Mouse (Mus musculus) CH12F3 (cell line): ENCODE results near the gene Antxr1.
"Not testable (repeated sequence)": the region's sequence is repeated elsewhere in the genome, so short reads cannot be mapped to it uniquely, and the experiment has no call there.

Experiments
- in situ Hi-C: fragments of 300-500 bp; cut with MboI; formaldehyde crosslinking; loops from 2 replicates; pipeline ENCODE4 v1.14.3; 2020; ENCODE audit warnings: low sequenced_read_pairs

Gene Antxr1

DNA sequence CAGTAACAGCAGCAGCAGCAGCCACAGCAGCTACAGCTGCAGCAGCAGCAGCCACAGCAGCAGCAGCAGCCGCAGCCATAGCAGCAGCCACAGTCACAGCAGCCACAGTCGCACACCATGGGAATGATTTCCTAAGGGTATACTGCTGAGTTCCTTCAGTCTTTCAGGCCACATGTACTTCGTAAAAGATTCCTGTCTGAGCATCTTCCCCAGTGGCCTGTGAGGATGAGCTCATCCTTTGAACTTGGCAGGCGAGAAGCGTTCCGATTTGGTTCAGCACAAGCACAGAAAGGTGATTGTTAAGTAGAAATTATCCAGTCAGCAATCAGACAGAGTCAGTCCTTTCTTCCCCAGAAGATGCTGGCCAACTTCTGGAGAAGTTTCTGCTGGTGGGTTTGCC, 223.5 kb downstream of the Antxr1 start:
- in situ Hi-C loops: no loop called here

DNA sequence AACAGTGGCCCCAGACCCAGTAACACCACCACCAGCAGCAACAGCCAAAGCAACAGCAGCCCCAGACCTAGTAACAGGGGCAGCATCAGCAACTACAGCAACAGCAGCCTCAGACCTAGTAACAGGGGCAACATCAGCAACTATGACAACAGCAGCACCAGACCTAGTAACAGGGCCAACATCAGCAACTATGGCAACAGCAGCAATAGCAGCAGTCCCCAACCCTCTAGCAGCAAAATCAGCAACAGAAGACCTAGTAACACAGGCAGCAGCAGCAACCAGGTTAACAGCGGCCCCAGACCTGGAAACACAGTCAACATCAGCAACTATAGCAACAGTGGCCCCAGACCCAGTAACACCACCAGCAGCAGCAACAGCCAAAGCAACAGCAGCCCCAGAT, 224.1 kb downstream of the Antxr1 start:
- in situ Hi-C loops: no loop called here

DNA sequence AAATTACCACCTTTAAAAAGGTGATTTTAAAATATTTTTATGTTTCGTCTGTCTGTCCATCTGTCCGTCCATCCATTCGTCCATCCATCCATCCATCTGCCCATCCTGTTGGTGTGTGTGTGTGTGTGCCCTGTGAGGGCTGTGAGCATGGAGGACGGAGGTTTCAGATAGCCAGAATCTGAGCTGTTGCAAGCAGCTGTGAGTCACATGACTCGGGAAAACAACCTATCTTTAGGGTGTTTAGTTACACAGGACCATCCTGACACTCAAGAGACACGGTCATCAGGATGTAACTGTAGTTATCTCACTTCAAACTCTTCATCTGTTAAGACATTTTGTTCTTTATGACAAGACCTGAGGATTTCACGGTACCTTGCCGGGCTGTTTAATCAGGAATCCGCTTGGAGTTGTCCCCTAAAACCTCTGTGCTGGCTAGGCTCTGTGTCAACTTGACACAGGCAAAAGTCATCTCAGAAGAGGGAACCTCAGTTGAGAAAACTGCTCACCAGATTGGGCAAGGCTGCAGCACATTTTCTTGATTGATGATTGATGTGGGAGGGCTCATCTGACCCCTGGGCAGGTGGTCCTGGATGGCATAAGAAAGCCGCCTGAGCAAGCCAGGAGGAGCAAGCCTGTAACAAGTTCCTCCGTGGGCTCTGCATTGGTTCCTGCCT, 231.4 kb downstream of the Antxr1 start, which contains the start of gene D6Ertd527e:
Gene D6Ertd527e (plus strand): TSS at position 624 of the 674 bp plus-strand sequence.
- in situ Hi-C loops: loop anchor here (10.0 kb wide), 2 partner anchors 171 to 221 kb away; no protein-coding TSS in a partner anchor

DNA sequence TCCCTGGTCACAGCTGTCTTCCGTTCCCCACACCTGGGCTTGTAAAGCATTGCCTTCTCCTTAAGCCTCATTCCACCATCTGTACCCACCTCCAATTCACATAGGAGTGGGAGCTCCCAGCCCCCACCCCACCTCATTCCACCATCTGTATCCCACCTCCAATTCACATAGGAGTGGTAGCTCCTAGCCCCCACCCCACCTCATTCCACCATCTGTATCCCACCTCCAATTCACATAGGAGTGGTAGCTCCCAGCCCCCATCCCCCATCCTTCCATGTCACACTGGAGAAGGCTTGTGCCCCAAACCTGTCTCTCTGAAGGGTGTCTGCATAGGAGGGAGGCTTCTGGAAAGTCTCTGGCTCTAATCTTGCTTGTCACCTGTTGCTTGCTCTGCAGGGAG, 232.3 kb downstream of the Antxr1 start:
- in situ Hi-C loops: loop anchor here (10.0 kb wide), 2 partner anchors 171 to 221 kb away; no protein-coding TSS in a partner anchor

DNA sequence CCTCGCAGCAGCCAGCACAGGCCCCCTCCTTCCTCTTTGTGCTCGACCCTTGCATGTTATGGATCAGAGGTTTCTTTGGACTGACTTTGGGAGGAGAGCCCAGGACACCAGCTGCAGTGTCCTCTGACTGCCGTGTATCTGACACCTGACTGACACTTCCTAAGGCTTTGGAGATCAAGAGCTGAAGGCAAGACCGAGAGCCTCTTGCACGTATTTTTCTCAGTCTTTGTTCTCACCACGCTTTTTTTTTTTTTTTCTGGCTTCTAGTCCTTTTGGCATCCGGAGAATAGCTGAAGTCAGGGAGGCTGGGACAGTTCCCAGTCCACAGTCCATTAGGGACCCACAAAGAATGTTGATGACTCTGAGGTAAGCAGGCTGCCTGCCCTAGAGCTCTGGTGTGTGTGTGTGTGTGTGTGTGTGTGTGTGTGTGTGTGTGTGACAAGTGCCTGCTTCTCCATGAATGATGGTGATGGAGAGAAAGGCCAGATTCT, 233.2 kb downstream of the Antxr1 start:
- in situ Hi-C loops: loop anchor here (10.0 kb wide), 2 partner anchors 172 to 222 kb away; no protein-coding TSS in a partner anchor

DNA sequence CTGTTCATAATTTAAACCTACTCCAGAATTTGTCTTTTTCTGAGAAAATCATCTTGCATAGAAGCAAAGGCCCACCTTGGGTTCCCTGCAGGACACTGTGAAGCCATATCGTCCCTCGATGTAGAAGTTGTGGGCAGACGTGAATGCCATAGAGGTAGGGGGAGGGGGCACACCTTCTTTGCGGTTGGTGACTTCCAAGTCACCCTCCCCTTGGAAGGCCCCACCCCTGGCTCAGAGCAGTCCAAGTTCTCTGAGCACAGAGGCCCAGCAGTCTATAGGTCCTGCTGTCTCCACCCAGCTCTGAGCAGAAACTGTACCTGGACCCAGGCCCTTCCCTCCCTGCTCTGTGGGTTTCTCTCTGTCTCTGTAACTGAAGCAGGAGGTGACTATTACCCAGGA, 233.7 kb downstream of the Antxr1 start:
- in situ Hi-C loops: loop anchor here (10.0 kb wide), 2 partner anchors 173 to 223 kb away; no protein-coding TSS in a partner anchor

DNA sequence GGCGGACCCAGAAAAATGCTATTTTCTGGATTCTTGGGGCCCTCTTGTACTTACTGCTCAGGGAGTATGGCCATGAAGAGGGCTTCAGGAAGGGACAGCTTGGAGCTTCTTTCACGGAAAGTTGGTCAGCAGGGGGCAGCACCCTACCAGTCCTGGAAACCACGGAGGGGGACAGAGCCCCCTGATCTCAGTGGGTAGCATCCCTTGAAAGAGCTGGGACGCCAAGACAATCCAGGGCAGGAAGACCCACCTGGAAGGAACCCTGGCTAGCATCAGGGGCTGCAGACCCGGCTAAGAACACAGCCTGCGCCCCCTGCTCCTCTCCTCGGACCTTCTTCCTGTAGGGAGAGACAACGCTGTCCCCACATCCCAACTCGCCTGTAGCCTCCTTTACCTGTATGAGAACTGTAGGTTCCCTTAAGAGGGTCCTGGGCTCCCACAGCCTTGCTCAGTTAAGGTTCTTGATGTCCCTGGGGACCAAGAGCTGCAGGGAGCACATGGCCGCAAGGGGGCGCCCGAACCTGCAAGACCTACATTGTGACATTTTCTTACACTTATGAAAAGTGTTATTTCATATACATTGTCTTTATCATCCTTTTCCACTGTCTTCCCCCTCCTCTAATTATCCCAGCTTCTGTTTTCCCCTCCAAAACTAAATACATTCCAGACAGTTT, 234.2 kb downstream of the Antxr1 start:
- in situ Hi-C loops: loop anchor here (10.0 kb wide), 2 partner anchors 173 to 223 kb away; no protein-coding TSS in a partner anchor

DNA sequence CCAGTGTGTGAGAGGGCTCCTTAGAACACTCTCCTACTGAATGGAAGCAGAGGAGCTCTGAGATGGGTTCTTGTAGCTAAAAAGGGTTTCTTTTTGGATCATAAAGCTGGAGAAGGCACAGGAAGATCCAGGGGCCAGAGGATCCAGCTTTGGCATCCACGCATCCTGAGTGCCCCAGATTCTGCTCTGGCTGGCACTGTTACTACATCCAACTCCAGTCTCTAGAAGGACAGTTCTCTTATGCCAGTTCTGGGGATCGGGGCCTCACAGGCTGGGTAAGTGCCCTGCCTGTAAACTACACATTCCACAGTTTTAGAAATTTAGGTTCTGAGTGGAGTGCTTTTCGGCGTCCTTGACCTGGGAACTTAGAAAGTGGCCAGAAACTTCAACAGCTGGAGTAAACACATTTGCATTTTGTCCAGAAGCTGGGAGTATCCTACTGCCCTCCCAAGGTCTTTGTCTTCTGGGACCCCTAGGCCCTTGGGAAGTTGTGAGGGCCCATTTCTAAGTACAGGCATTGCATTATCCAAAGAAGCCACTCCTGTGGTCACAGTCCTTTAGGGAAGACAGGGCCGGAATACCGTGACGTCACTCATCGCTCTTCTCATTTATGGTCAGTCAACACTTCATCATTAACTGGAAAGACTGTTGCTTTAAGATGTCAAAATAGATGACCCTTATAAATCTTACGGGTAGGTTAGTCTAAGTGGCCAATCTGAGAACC, 235.2 kb downstream of the Antxr1 start:
- in situ Hi-C loops: loop anchor here (10.0 kb wide), 2 partner anchors 174 to 224 kb away; no protein-coding TSS in a partner anchor

DNA sequence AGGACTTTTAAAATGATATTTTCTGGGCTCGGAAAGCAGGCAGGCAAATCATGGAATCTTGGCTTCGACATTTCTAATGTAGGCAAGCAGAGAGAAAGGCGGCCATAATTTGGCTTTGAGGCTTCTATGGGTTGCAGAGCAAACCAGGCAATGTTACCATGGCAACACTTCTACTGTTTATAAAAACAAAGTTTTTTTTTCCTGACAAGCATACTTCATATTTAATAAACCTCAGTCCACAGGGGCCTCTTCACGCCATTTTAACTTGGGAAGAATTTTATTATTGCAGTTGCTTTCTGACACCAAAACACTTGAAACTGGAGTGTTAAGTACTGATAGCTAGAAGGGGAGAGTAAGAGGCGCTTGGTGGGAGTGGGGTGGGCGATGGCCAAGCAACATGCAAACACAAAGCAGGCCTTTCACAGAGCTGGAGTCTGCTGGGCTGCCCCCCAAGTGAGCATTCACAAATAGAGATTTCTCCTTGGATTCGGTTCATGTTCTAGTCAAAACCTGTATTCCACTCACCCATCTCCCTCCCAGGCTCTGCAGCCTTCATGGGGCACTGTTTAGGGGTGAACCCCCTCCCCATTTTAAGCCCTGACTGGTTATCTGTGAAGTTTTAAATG, 235.8 kb downstream of the Antxr1 start:
- in situ Hi-C loops: loop anchor here (10.0 kb wide), 2 partner anchors 175 to 225 kb away; no protein-coding TSS in a partner anchor

DNA sequence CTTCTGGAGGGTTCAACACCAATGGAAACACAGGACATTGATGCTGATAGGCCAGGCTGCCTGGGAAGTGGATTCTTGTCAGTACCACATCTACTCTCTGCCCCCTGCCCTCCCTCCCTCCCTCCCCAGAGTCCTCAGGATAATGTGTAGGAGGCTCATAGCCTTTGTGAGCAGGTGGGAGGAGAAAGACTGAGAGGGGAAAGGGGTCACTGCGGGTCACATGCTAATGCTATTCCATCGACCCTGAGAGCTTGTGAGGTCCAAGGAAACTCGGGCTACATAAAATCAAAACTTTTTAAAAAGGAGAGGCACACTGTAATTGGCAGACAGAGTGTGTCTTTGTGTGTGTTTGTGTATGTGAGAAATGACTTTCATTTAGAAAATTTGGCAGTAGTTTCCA, 236.4 kb downstream of the Antxr1 start:
- in situ Hi-C loops: no loop called here

DNA sequence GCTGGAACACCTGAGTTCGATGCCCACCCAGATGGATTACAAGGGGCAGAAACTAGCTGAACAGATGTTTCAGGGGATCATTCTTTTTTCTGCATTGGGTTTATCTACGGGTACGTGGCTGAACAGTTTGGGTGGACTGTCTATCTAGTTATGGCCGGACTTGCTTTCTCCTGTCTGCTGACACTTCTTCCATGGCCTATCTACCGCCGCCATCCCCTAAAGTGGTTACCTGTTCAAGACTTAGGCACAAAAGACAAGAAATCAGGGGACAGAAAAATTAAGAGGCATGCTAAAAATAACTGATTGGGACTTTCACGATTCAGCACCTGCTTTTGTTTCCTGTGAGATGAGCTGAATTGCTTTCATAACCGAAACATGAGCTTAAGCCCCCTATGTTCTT, 242.0 kb downstream of the Antxr1 start:
- in situ Hi-C loops: not testable (repeated sequence)

DNA sequence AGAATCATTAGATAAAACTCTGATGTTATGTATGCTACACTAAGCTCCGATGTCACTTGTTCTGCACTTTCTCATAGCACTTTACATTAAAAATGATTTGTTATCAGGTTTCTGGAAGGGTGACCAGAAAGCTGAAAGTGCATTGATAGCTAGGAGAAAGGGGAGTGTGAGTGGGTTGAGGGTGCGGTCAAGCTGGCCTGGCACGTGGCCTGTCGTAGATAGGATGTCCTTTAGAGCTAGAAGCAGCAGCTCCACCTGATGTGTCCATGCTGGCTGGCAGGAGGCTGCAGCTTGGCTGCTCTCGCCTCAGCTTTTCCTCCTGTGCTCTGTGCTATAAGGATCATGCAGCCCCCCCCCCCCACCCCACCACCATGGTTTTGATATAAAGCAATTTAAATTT, 243.1 kb downstream of the Antxr1 start:
- in situ Hi-C loops: no loop called here

DNA sequence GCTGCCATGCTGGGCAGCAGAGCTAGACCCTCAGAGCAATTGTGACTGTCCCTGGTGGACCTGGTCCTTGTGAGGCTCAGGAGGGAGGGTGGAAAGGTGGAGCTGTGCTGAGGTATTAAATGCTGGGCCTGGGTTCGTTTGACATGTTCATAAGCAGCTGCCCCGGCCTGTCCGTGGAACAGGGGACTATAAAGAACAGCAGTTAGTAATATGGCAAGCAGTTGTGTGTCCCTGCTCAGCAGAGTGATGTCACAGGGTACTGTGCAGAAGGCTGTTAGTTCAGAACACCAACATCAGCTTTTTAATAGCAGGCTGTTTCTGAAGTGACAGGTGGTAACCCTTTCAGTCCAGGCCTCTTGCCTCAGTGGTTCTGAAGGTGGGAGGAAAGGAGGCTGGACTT, 244.7 kb downstream of the Antxr1 start:
- in situ Hi-C loops: no loop called here

DNA sequence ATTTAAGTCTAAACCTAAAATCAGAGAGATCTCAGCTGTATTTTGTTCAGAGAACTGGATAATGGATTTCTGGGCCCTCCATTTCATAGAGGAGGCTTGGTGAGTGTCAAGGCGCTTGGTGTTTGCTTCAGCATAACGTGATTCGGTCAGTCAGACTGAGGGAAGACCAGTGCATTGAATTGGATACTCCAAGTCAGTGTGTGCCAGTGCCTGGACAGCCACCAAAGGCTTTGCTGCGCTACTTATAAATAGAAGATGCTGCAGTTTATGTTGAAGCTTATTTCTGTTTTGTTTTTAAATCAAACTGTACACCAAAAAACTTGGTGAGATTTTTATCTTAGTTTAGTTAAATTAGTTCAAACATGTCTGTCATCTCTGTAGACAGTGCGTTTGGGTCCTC, 247.3 kb downstream of the Antxr1 start:
- in situ Hi-C loops: no loop called here

DNA sequence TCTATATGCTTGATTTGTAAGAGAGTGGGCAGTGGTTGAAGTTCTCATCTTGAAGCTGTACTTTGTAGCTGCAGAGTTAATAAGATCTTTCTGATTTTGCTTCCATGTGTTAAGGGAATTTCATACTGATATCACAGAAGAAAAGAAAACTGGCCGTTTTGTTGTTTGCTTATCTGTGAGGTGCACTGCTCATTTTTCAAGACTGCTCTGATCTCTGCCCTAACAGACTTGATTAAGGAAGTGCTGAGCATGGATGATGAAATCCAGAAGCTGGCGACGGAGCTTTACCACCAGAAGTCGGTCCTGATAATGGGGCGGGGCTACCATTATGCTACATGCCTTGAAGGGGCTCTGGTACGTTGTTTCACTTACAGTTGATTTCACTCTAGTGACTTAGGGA, 250.6 kb downstream of the Antxr1 start:
- in situ Hi-C loops: no loop called here
